Mouse (Mus musculus) brain, embryonic 14.5 days (tissue): ENCODE data around the gene Mctp1. TPM values are rescaled to one million over a fixed set of nuclear protein-coding genes. Genes with fewer than 3 reads are reported as not detected.
A peak's percentile ranks its signal among the peaks of the same experiment; 100 is the strongest.

Experiments used
- DNase-seq: peaks from one replicate; pipeline ENCODE4 v3.0.0-alpha.2; 2011; ENCODE audit warnings: low read depth
- CTCF ChIP-seq: fragments of 200-500 bp; IDR thresholded peaks from 2 replicates; pipeline ENCODE4 v1.5.1; 2012; ENCODE audit warnings: inconsistent platforms, mild to moderate bottlenecking, moderate library complexity, borderline replicate concordance; ENCODE audit not compliant: insufficient read depth, insufficient read length; ENCODE audit errors: extremely low read depth
- POLR2A ChIP-seq: fragments of 200-500 bp; IDR thresholded peaks from 2 replicates; pipeline ENCODE4 v1.6.1; 2012; ENCODE audit warnings: mild to moderate bottlenecking, inconsistent platforms, borderline replicate concordance; ENCODE audit not compliant: poor library complexity, insufficient read depth, insufficient read length, severe bottlenecking; ENCODE audit errors: extremely low read depth
- polyA plus RNA-seq: library from polyadenylated mRNA; depleted of rRNA; stranded (reverse); fragments of >200 nt; gene quantifications from 2 replicates; pipeline ENCODE4 v1.2.3, GENCODE M21; 2012

The Mctp1 gene
- polyA plus RNA-seq, 1 experiment: 2.9 TPM

DNA sequence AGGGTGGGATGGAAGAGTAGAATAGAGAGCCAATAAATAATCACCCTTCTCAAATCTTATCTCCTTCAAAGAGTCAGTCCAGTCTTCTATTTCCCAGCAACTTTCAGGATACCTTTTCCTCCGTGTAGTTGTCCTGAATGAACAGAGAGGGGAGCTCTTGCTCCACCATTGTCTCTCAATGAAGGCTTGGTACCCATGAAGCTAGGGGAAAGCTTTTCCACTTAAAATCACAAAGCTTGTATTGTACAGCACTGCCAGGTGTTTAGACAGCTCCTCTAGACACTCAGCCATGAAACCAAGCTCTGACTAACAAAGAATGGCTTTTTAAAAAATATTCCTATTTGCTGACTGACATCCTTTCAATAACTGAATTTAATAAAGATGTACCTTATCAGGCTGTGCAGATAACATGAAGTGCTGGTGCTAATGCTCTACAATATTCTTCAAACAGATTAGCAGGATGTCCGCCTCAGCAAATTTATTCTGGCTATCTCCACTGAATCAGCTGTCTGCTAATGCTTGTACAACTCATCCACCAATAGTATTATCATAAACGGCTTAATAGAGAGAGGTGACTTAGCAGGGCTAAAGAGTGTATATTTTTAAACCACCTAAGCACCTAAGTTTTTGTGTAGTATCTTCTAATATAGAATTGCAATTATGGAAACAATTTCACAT, 417.9 kb downstream of the Mctp1 start:
- peak; percentile 91 for DNase-seq

DNA sequence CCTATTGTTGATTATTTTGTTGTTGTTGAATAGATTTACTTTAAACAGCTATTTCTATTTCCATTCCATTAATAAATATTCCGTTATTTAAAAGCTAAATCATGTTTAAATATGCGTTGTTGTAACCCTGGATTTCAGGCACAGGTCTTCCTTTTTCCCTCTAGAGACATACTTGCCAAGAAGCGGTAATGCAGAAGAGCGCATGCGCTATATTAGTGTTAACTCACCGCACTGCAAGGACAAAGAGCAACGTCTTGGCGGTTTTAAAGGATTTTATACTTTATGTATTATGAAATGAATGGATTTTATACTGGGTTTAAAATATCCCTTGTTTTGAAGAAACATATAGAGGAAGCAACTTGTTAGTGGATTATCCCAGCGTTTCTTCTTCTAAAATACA, 418.6 kb downstream of the Mctp1 start:
- DNase-seq: peak; percentile 75
- no peak for TF ChIP-seq POLR2A

More for the DNA sequence above, 417.9 kb downstream of the Mctp1 start:
- peak; percentile 74; the same call in 1 of the 2 replicates for TF ChIP-seq CTCF
- TF ChIP-seq POLR2A: no peak

DNA sequence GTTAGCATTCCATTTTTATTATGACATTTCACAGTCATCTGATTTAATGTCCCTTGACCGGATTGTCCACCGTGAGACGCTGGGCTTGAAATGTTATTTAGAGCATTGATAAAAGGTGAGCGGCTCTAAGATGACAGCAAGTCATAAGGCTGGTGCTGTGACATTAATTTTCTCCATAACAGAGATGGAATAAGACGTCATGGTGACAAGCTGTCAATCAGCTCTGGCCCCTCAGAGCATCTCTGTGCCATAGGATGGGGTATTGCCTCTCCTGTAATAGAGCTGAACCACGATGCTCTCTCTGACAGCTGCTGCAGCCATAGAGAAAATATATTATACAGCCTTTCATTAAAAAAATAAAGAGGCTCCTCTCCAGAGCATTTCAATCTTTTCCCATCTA, 419.5 kb downstream of the Mctp1 start:
- TF ChIP-seq POLR2A: no peak
- TF ChIP-seq CTCF: no peak
- peak; percentile 66 for DNase-seq

DNA sequence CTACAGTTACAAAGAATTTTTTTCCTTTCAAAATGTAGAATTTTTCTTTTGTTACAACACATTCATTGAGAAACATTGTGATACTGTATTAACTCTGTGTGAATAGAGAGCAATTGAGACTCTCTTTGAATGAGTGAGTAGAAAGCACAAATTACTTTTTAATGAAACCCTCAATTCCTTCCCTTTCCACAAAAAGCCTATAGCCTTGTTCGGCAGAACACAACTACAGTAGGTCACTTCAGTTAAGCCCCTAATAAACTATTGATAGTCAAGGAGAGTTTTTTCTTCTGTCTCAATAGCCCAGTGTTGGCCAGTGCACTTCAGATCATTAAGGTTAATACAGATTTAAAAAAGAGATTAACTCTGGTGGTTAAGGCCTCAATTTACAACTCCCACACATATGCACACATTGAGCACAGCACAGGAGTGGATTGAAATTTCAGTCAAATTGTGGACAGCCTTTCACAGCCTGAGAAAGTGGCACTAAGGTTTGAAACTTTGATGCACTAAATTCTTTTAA, 424.6 kb downstream of the Mctp1 start:
- TF ChIP-seq CTCF (no peak), POLR2A (no peak)
- peak; percentile 66 for DNase-seq

DNA sequence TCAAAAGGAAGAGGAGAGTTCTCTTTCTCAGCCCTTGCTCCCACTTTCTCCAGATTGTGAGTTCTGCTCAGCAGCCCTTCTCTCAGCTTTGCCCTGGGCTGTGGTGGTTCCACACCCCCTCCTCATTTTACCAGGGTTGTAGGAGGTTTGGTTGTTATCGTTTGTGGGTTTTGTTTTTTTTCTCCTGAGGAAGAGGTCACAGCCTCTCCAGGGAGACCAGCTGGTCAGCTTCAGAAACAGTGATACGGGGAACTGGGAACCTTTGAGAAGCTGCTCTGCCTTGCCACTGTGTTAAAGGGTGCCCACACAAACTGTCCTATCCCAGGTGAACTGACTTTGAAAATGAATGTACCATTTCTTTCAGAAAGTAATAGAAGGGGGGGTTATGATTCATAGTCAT, 425.5 kb downstream of the Mctp1 start:
- TF ChIP-seq CTCF (no peak), POLR2A (no peak)
- no peak for DNase-seq

DNA sequence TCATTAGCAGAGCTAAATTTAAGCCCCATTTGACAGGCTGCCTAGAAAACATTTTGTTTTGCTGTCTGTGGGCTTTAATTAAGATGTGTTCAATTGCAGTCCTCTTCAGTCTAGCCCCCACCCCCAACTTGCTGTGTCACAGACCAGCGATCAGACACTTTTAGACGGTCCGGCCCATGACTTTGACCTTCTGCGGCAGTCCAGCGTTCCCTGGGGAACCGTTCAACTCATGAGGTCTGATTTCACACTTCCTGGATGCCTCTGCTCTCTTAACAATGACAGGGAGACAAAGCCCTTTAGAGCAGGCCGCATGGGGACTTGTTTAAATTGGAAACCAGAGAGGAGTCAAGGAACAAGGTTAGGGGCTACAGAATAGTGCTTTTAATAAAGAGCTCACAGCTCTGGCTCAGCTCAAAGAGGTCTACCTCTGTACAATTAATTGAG, 426.2 kb downstream of the Mctp1 start:
- DNase-seq: peak; percentile 91
- TF ChIP-seq CTCF (no peak), POLR2A (no peak)

DNA sequence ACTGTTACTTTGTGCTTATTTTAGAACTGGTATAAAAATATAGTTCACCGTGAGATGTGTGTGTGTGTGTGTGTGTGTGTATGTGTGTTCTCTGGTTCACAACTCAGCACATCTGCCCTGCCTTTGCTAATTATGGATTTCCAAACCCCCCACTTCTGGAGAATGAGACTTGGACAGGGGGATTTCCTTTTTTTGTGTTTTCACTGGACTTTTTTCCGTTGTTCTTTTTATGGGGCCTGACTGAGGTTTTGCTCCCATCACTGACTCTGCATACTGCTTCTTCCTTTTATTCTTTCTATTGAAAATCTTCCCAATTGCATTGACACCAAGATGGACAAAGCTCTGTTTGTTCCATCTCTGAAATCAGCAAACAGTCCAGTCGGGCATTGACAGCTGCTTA, 438.7 kb downstream of the Mctp1 start:
- TF ChIP-seq POLR2A (no peak), CTCF (no peak)
- no peak for DNase-seq

DNA sequence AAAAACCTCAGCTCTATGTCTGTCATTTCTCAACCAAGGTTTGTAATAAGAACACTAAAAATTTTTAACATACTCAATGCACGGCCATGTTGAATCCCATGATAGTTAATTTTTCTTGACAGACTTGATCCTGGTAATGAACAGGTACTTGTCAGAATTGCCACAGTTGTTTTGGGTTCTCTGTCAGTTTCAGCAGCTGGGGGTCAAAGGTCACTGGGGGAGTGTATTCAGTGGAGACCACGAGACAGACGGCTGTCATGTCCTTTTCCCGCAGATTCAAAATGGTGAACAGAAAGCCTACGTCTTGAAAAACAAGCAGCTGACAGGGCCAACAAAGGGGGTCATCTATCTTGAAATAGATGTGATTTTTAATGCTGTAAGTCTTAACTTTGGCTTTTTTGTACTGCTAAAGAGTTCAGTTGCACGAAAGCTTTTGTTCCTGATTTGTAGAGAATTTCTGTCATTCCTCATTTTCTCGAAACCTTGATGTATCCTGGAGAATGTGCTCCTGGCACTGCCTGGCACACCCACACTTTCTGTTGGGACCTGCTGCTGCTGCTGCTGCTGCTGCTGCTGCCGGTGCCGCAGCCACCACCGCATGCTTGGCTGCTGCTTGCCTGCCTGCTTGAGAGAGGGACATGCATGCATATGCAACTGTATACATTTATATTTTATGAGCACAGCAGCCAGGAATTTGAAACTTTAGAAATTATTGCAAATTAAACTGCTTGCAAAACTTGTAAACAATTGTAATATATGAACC, 440.8 kb downstream of the Mctp1 start:
- peak; percentile 71 for DNase-seq
- TF ChIP-seq CTCF (no peak), POLR2A (no peak)

DNA sequence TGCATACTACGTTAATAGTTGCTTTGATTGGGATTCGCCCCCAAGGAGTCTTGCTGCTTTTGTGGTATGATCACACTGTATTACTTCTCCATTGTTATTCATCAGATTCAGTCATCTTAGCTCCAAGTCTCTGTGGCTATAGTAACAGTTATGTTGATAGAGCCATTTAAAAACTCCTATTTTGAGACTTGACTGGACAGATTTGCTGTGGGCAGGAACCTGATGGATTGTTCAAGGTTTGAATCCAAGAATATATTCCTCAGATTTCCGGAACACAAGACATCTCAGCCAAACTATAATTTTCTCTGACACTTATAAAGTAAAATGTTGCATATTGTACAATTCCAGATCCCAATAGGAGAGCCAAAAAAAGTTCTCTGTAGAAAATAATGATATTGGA, 443.4 kb downstream of the Mctp1 start:
- no peak for TF ChIP-seq CTCF
- TF ChIP-seq POLR2A: no peak
- DNase-seq: no peak

DNA sequence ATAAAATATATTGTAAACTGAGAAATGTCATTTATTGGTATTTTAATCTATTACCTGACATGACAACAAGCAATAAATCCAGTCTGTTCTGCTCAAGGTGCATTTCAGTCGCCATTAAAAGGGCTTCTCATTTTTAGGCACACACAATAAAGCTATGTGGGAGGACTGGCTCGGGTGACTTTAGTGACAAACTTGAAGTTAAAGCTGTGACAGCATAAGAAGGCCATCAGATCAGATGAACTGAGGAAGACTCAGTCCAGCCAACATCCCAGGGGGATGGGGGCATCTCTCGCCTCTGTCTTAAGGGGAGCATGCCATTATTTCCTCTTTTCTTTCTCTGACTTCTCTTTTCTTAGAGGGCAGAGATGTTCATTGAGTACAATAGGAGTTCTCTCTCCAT, 453.7 kb downstream of the Mctp1 start:
- TF ChIP-seq POLR2A (no peak), CTCF (no peak)
- DNase-seq: no peak

DNA sequence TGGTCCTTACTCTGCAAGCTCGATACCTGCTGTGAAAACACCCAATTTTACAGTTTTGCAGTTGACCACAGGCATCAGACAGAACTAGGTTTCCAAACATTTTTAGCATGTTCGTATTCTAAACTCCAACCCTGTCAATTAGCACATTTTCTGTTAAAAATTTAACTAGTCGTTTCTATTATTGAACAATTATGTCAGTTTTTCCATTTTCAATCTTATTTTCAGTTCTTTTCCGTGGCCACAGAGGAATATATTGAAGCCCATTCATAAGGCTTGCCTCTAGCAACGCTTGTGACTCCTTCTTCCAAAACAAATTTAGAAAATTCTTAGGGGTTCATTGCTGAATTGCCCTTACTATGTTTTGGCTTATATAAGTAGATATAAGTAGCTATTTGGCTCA, 456.4 kb downstream of the Mctp1 start:
- TF ChIP-seq POLR2A (no peak), CTCF (no peak)
- no peak for DNase-seq

DNA sequence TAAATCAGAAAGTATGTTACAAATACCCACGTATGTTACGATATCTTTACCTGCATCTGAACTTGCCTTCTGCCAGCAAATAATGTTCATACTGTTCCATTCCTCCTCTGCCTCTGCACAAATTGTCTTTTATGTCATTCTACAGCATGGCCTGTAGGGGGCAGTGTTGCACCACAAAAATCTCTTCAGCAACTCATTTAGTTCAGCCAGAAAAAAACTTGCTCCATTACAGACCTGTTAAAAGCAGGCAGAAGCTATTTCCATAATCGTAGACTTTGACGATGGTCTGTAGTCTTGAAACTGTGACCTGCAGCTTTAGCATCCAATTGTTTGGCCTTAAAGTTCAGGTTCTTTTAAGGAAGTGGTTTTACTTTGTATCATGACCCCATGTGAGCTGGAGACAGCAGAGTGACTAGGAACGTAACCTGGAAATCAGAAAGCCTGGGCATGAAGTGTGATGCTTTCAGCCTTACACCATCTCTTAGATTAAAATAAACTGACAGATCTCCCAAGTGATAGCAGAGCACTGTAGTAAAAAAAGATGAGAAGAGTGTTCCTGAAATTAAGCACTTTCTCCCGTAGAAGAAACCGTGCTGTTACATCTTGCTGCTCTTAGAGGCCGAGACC, 460.4 kb downstream of the Mctp1 start:
- TF ChIP-seq POLR2A (no peak), CTCF (peak; percentile 77; the same call in 1 of the 2 replicates)
- DNase-seq: peak; percentile 94

DNA sequence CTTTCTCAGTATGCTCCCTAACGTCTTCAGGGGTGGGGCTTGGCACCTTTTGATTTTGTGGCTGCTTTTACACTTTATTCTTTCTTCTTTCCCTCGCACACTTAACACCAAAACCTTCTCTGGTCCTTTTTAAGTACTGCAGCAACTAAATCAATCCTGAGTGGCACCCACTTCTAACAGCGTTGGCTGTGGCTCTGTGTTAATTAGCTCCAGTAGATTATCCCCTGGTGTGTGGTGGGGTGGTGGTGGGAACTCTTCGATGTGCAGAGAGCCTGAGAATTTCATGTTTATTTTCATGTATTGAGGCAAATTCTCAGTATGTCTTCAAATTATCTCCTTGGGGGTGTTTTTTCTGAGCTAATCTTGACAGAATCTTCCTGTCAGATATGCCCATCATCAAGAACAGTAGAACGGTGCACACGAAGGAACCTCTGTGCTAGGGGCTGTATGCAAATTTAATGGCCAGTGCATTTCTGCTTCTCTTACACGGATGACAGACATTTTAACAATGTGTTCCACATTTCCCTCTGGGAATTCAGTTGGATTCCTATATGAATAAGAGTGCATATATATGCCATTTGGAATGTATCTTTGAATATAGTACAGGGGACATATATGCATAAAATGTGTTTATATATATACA, 466.2 kb downstream of the Mctp1 start:
- TF ChIP-seq CTCF: no peak
- no peak for TF ChIP-seq POLR2A
- DNase-seq: peak; percentile 64
